Mouse (Mus musculus): Measurements from ENCODE around the gene Pskh1.
A peak's percentile ranks its signal among the peaks of the same experiment; 100 is the strongest.

Gene Pskh1

DNA sequence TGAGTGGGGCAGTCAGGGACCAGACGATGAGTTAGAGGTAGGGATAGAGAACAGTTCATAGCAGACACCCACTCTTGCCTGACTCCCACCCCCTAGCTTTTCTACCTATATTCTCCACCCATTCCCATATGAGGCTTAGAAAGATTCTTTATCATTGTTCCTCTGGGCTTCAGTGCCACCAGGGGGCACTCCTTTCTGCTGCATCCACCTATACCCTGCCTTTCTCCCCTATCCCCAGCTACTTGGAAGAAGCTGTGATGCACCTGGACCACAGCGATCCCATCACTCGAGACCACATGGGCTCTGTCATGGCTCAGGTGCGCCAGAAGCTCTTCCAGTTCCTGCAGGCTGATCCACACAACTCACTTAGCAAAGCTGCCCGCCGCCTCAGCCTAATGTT is 7.8 kb upstream of the Pskh1 start:
- peak; percentile 67 for DNase-seq (ENCODE audit: low read depth, low spot score)

DNA sequence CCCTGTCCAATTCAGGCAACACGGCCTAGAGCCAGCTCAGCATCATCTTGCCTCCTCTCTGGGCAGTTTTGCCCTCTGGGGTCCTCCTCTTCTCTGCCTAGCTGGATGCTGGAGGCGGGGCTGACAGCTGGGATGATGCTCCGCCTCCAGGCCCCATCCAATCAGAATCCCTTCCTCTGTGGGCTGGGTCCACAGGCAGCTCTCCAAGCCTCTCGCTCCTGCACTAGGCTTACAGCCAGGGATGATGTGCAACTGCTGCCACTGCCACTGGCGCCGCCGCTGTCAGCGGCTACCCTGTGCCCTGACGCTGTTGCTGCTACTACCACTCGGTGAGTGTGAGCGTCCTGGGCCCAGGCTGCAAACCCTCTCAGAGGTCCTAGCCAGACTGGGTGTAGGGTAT is 6.9 kb upstream of the Pskh1 start, which contains the start of gene Nrn1l:
TSS of gene Nrn1l (plus strand) at position 229 of the 400 bp plus-strand sequence.
- peak; percentile 83 for DNase-seq (ENCODE audit: low read depth, low spot score)

DNA sequence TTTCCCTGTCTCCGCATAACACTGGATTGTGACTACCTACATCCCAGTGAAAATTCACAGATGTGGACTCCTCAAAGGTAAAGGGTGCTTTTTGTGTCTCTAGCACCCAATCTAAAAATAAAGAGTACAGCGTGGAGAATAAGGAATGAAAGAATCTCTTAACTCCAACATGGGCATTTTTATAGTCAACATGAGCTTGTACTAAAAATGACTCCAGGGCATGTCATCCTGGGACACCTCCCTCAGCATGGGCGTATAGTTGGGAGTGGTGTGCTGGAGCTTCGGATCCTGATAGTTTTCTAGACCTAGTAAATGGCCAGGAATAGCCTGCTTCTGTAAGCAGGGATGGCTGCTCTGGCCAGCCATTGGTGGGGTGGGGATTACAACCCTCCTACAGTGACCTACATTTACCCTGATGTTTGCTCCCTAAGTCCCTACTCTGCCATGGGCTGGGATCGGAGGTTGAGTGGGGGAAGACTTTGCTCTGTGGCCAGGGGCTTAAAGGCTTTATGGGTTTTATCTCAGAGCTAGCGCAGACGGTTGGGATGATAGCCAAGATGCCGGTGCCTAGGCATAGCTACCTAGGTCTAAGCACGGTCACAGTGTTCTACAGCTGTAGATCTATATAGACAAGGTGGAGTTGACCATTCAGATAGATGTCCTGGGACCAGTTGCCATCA is 2.3 kb upstream of the Pskh1 start:
- no peak for DNase-seq (ENCODE audit: low read depth, low spot score)

DNA sequence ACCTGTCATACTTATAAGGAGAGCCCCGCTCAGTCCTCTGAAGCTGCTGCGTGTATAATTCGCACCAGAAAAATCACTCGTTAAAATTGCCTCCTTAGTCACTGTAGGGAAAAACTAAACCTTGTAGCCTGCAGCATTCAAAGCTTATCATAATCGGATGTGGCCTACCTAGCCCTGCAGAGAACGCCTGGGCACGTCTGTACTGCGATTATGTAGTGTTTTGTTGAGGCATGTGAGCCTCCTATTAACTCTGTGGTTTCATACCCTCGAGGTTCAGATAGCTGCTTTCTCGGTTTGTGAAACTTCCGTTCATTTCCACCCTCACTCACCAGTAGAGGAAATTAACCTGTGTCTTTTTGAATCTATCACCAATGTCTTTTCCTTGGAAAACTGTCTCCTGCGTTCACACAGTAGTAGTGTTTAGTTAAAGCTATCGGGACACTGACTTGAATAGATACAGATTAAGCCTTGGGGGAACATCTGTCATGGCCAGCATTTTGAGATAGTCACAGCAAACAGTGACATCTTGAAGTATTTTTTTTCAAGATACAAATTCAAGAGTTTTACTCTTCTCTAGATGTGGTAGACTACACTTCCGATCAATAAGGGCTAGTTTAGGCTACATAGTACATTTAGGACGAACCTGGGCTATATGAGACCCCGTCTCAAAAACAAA is 838 bp downstream of the Pskh1 start:
- peak; percentile 52 for DNase-seq (ENCODE audit: low read depth, low spot score)

DNA sequence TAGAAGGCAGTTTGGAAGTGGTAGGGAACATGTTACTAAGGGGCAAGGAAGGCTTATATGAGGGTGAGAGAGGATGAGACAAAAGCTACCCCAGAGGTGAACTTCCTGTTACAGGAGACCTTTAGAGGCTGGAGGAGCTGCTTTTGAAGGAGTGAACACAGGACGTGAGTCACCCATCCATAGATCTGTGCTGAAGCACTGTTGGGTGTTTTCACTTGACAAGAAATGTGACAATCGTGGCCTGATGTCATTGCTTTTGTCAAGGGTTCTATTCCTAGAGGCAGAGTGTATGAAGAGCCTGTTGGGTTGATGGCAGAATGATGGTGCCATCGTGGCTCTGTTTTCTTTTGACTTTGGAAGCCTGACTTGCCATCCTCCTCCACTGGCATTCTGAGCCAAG is 19.1 kb downstream of the Pskh1 start:
- DNase-seq (ENCODE audit: low read depth, low spot score) = peak; percentile 33

DNA sequence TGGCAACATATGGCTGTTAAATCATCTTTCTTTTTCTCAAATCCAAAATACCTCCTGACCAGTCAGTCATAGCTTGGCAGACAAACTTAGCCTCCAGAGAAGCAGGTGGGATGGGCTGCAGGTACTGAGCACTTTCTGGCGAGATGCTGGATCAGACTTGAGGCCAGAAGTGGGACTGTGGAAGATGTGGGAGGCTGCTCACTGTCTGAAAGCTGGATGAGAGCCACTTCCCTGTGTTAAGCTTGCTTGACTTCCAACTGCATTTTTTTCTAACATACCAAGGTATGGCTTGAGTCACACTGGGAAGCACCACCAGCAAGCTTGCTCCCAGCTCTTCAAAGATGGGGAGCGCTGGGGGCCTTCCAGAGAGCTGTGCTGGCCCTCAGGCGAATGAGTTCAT is 24.9 kb downstream of the Pskh1 start:
- no peak for DNase-seq (ENCODE audit: low read depth, low spot score)

DNA sequence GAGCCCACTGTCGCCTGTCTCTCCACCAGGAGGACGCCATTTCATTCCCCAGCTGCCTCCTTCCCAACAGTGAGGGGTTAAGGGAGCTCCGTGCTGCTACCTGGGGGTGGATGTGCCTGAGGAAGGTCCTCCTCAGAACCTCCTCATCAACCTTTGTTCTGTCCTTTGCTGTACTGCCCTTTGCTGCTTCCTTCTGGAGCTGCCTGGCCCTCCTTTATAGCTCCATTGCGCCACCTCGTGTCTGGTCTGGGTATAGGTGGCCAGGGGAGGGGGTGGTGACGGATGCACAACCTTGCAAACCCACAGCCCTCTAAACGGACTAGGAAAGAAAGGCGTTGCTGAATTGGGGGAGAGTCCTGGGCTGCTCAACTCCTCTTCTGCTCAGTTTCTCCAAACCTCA is 30.4 kb downstream of the Pskh1 start:
- peak; percentile 84 for DNase-seq (ENCODE audit: low read depth, low spot score)

DNA sequence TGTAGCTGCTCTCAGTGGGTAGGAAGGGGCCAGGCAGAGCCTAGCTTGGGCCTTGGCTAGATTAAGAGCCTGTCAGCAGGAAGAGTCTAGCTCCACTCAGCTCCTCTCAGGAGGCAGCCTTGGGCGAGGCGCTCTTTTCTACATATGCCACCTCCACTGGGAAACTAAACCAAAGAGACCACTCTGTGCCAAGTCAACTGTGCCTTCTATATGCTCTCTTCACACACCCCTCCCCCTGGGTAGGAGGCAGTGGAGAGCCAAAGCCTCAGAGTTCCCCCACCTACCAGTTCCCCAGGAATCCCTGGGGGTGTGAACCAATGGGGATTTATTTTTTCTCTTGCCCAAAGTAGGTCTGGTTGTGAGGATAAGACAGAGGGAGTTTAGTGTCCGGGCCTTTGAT is 31.0 kb downstream of the Pskh1 start:
- DNase-seq (ENCODE audit: low read depth, low spot score) = no peak

DNA sequence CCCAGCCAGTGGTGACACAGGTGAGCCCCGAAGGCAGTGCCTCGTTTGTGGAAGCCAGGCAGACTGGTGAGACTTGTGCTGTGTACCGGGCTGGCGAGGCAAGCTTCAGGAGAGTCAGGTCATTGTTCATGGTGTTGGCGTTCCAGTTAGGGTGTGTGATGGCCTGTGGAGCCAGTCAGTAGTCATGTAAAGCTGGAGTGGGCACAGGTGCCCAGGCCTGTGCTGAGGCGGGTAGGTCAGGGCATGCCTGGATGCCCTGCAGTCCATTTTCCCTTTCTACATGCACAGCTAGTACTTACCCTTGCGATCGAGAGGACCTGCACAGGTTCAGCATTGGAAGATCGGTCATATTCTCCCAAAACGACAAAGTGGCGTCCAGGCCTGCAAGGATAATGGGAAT is 32.3 kb downstream of the Pskh1 start:
- DNase-seq (ENCODE audit: low read depth, low spot score) = no peak

DNA sequence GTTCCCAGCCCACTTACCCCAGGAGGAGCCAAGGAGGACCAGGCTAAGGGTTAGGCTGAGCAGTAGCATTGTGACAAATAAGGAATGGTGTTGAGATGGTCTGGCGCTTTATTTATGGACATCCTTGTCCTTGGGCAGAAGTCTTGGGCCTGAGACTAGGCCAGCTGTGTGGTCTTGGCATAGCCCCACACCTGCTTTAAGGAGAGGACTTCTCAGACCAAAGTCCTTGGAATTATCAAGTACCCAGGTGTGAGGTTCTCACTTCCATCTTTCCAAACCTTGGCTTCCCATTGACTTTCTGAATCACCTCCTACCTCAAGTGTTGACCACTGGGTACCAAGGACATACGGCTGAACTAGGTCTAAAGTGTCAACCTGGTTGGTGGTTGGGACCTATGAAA is 33.5 kb downstream of the Pskh1 start, which contains the start of gene Ctrl:
TSS of gene Ctrl (minus strand) at position 101 of the 400 bp plus-strand sequence.
- no peak for DNase-seq (ENCODE audit: low read depth, low spot score)

DNA sequence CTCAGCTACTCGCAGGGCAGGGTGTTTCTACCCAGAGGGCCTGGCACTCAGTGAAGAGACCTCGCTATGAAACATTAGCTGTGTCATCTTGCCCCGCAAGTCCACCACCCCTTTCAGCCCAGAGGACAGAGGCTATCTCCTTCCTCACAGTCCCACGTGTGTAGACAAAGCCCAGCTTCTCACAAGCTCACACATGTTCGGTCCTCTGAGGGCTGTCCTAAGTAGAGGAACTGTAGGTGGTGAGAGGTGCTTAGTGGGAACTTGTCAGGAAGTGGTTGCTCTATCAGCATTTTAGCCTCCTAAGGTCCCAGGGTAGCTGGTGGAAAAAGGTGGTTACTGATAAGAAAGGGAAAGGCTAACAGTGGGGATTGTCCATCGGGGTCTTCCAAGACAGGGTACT is 34.9 kb downstream of the Pskh1 start:
- DNase-seq (ENCODE audit: low read depth, low spot score) = no peak

DNA sequence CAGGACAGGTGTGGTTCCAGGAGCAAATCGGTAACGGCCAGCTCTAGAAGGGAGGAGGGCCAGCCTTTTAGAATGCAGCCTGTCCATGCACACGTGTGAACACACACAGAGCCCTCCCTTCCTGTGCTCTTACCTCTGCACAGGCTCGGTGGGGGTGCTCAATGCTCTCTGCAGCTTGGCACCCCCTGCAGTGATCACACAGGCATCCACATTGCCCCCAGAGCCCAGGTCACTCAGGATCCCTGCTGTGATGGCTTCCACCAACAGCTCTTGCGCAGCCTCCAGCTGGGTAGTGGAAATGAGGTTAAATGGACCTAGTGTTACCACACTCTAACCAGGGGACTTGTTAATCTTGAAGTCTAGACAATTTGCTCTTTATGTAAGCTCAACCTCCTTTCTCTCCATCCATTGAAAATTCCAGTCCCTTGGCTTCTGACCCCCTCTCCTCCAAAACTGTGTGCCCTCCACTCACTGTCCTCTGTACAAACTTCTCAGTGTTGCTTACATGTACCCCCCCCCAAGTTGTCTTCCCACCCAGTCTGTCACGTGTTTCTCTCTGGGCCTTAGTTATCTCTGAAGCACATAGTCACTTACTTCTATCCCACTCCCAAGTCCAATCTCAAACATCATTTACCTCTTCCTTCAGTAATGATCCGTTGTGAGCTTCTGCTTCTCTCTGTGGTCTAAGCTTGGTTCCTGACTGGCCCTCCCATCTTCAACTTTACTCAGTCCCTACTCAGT is 35.8 kb downstream of the Pskh1 start:
- no peak for DNase-seq (ENCODE audit: low read depth, low spot score)

DNA sequence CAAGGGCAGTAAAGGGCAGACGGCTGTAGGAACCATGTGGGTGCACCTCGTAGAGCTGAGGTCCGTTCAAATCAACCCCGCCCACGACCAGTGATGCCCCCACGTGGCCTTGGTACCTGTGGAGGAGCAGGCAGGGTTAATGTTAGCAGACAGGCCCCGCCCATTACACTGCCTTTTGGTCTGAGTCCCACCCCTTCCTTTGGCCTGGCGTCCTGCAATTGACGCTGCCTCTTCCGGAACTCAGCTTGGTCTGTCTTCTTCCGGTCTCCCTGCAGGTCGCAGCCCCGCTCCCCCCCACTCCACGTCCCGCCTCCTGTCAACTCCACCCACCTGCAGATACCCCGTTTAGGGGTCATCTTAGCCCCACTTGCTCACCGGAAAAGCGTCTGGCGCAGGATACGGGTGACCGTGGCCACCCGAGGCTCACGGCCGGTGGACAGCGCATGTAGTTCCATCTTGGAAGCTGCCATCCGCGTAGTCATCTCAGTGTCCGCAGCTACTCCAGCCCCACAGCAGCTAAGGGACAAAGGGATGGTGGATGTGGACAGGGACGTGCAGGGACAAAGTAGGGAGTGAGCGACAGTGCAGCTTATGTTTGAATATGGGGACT is 36.7 kb downstream of the Pskh1 start:
- peak; percentile 97 for DNase-seq (ENCODE audit: low read depth, low spot score)

DNA sequence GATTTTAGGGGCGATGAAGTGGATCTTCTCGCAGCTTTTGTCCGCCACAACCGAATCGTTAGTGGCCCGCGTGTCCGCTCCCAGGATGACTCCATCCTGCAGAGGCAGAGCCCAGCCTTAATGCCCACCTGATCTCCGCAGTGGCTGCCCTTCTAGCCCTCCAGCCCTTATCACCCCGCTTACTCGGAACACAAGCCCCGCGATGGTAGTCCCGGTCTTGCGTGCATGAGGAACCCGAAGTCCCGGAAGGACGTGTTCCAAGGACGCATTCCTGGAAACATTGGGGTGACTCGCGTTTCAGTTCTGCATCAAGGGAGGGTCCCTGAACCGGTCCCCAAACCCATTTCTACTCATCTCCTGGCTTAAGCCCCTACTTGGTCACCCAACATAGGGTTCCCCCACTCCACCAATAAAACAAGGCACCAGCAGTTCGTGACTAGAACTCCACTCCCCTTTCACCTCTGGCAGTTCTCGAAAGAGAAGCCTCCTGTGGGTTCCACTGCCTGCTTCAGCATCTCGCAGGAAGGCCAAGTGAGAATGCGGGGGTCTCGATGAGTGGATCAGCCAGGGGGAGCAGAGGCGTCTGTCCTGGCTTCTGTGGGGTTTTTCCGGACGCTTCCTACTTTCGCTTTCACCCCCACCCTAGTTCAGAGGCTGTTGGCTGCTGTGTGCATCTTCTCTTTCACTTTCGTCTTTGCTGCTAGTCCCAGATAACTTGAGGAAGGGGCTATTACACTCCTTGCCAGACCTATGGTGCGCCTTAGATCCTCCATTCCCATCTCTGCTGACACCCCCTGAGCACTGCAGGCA is 37.5 kb downstream of the Pskh1 start:
- peak; percentile 75 for DNase-seq (ENCODE audit: low read depth, low spot score)

DNA sequence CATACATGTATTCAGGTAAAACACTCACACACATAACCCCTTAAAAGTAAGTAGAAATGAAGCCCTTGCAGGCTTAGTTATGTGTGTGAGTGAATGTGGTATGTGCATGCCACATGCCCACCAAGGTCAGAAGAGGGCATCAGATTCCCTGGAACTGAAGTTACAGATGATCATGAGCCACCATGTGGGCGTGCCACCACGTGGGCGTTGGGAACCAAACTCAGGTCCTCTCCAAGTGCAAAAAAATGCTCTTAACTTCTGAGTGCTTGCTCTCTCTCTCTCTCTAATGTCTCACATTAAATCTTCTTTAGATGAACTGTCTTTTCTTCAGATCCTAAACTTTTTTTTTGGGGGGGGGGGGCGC is 38.0 kb downstream of the Pskh1 start, which contains the start of gene Psmb10:
TSS of gene Psmb10 (minus strand) at position 139 of the 364 bp plus-strand sequence.
- DNase-seq (ENCODE audit: low read depth, low spot score) = peak; percentile 82

DNA sequence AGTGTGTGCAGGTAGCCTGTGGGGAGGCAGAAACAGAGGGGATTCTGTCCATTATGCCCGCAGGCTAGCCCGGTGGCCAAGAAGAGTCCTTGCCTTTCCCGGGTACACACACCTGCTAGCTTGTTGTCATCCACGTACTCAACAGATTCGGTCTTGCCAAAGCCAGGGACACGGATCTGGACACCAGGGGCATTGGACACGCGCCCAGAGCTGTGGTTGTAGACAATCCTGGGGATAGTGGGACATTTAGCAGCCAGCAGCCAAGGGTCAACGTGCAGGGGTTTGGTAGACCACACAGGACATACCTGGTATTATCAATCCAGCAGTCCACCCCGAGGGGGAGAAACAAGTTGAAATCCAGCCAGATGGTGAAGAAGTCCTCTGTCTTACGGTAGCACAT is 41.8 kb downstream of the Pskh1 start:
- DNase-seq (ENCODE audit: low read depth, low spot score) = no peak

DNA sequence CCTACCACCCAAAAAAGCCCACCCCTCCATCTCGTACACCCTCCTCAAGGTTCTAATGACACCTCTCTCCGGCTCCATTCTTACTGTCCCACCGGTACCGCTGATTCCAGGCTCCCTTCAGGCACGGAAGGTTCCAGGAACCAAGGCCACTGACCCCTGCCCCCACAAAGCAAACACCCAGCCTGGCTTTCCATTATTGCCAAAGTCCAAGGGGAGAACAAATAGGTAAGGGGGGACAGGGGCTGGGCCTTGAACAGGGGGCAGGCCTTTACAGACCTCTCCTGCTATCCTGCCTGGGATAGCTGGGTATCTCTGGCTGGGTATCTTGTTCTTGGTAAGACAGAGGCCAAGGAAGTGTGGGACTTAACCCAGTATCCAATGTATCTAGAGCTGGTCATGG is 42.3 kb downstream of the Pskh1 start:
- no peak for DNase-seq (ENCODE audit: low read depth, low spot score)

DNA sequence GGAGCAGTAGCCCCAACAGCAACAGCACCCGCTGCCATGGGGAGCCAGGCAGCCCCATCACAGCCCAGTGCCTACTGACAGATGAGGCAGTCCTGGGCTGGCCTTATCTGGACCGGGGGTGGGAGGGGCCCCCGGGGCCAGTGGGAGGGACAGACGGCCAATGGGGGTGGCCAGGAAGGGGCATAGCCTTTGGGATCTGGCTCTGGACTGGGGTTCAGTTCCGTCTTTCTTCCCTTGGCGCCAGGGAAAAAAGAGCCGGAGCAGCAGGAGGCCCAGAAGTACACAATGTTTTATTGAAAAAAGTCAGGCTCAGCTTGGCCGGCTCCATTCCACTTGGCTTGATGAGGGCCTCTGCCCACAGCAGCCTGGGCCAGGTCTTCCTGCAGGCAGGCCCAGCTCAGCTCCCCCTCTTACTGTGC is 43.1 kb downstream of the Pskh1 start, which contains the start of gene Lcat:
TSS of gene Lcat (minus strand) at position 62 of the 419 bp plus-strand sequence.
- DNase-seq (ENCODE audit: low read depth, low spot score) = no peak

DNA sequence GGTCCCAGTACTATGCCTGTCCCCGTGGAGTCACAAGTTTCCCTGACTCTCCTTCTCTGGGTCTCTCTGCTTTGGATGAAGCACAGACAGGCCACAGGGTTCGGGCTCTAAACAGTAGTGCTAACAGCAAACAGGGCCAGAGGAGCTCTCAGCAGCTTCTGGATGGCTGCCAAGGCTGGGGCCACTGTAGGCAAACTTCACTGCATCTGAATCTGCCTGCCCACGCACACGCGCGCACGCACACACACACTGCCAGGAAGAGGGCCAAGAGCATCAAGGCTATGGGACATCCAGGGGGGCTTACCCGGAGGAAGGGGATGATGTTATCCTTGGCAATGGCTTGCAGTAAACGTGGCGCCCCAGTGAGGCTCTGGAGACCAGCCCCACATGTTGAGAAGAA is 49.1 kb downstream of the Pskh1 start:
- peak; percentile 39 for DNase-seq (ENCODE audit: low read depth, low spot score)

DNA sequence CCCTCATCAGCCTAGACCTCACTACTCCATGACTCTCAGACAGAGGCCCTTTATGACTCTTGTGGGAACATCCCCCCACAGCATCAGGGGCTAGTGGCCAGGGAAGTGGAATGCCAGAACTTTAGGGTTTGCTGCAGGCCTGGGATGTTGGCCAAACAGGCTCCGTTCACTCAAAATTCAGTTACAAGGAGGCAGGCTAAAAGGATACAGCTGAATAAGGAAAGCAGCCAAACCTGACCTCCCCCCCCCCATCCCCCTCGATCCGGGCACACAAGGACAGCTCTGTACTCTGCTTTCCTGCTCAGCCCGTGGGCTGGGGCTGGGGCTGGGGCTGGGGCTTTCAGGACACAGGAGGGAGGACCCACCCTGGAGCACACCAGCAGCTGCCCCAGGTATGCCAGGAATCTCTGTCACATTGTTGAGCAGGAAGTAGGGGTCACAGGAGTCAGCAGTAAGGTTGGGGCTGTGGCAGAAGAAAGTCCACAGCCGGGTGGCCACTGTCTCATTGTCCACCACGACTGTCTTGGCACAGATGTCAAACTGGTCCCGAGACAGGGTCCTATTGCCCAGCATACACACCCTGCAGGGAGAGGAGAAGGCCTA is 50.9 kb downstream of the Pskh1 start:
- DNase-seq (ENCODE audit: low read depth, low spot score) = peak; percentile 45

DNA sequence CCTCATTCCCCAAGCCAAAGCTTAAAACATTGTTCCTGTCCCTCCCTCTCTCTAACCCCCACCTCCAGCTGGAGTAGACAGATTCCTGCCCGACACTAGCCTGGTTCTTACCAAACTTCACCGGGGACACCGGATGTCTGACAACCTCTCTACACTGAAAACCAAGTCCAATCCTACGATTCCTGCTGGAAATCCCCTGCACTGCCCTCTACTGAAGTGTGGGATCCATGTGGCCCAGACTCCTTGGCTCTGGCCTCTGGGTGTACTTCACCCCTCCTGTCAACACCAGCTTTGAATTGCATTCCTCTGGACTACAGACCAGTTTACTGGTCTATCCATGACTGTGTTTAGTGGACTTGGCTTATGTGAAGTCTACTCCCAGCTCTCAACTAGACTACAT is 56.3 kb downstream of the Pskh1 start:
- DNase-seq (ENCODE audit: low read depth, low spot score) = peak; percentile 80
